Mouse (Mus musculus) liver, embryonic 15.5 days (tissue): ENCODE data around the gene Gck. TPM values are rescaled to one million over a fixed set of nuclear protein-coding genes. Genes with fewer than 3 reads are reported as not detected.

Experiments
- ATAC-seq: fragments of 200-750 bp; cut with Nextera tagmentation; 2 replicates; pipeline ENCODE4 v1.8.0; 2017; ENCODE audit warnings: moderate number of reproducible peaks, mild to moderate bottlenecking, moderate library complexity; ENCODE audit not compliant: insufficient read depth
- H3K27ac ChIP-seq: fragments of 300-500 bp; sonication (generic); replicated peaks from 2 replicates; pipeline ENCODE4 v1.5.1; 2015; ENCODE audit warnings: mild to moderate bottlenecking, inconsistent platforms
- H3K27me3 ChIP-seq: fragments of 300-500 bp; sonication (generic); 2 replicates; pipeline ENCODE4 v1.6.1; 2015; ENCODE audit warnings: mild to moderate bottlenecking, inconsistent platforms
- H3K36me3 ChIP-seq: fragments of 300-500 bp; sonication (generic); replicated peaks from 2 replicates; pipeline ENCODE4 v1.6.1; 2015; ENCODE audit warnings: moderate library complexity, mild to moderate bottlenecking, inconsistent platforms
- H3K4me1 ChIP-seq: fragments of 300-500 bp; sonication (generic); replicated peaks from 2 replicates; pipeline ENCODE4 v1.6.1; 2015; ENCODE audit warnings: inconsistent platforms
- H3K4me2 ChIP-seq: fragments of 300-500 bp; sonication (generic); 2 replicates; pipeline ENCODE4 v1.6.1; 2015; ENCODE audit warnings: moderate library complexity, mild to moderate bottlenecking, inconsistent platforms
- H3K4me3 ChIP-seq: fragments of 300-500 bp; sonication (generic); replicated peaks from 2 replicates; pipeline ENCODE4 v1.5.1; 2015; ENCODE audit warnings: mild to moderate bottlenecking, inconsistent platforms
- H3K9ac ChIP-seq: fragments of 300-500 bp; sonication (generic); 2 replicates; pipeline ENCODE4 v1.6.1; 2015; ENCODE audit warnings: moderate library complexity, mild to moderate bottlenecking, inconsistent platforms
- H3K9me3 ChIP-seq: fragments of 300-500 bp; sonication (generic); replicated peaks from 2 replicates; pipeline ENCODE4 v1.6.1; 2016; ENCODE audit warnings: inconsistent platforms
- WGBS: fragments of 180-500 bp; shearing (Covaris S2); methylation state at CpG from one replicate; pipeline ENCODE4 v1.1.7; 2015; ENCODE audit warnings: mixed read lengths; ENCODE audit not compliant: insufficient replicate concordance; 5-methylcytosine and 5-hydroxymethylcytosine counted together
- polyA plus RNA-seq: library from polyadenylated mRNA; unstranded; fragments of >200 nt; fragmentation: Nextera tagmentation; extraction: Ambion mirVana; gene quantifications from 2 replicates; pipeline ENCODE4 v1.2.1, GENCODE M21; 2015

The Gck gene
- polyA plus RNA-seq, 1 experiment from 2014 or later, result 0.41 TPM

DNA sequence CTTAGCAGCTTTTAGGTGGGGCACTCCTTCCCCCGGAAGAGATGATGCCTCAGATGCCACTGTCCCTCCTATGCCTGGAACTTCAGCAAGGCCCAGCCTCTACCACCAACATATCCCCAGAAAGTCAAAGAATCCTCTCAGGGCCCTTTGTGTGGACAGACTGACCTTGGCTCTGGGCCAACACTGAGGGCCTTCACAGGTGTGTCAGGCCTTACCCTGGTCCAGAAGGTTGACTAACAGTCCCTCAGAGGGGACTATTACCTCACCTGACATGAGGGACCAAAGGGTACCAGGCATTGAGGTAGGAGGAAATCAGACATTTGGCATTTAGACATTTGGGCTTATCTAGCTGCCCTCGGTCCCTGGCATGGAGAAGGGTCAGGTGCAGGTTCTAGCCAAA is 30.2 kb upstream of the Gck start:
- Histone ChIP-seq H3K27me3 (no peaks in the 10 kb centered on the region), H3K4me1 (no peaks in the 10 kb centered on the region), H3K36me3 (no peaks in the 10 kb centered on the region), H3K27ac (no peak overlapping the region), H3K4me3 (no peak overlapping the region), H3K9me3 (no peaks in the 10 kb centered on the region), H3K4me2 (no peak overlapping the region), H3K9ac (no peak overlapping the region)
- WGBS, result 60% methylated on average over 2 of the region's 2 CpGs
- no peak for ATAC-seq

DNA sequence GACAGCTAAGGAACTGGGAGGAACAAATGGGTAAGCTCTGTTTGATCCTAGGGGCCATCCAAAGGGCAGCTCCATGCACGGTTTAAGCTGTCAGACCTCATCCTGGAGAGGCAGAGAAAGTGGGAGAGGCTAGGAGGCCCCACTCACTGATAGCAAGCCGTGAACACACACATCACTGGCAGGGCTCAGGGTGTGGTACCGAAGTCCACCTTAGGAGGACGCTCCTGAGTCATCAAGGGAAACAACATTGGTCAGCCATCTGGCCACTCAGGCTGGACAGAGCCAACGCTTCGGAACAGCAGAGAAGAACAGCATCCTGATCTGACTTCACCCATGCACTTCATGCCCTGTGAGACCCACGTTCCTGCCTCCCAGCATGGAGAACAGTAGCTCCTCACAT is 29.2 kb upstream of the Gck start:
- Histone ChIP-seq H3K9me3 (no peaks in the 10 kb centered on the region), H3K9ac (no peak overlapping the region), H3K4me2 (no peak overlapping the region), H3K4me3 (no peak overlapping the region), H3K36me3 (no peaks in the 10 kb centered on the region), H3K27ac (no peak overlapping the region), H3K27me3 (no peaks in the 10 kb centered on the region), H3K4me1 (no peaks in the 10 kb centered on the region)
- no peak for ATAC-seq
- 59% methylated on average over 7 of the region's 7 CpGs for WGBS

DNA sequence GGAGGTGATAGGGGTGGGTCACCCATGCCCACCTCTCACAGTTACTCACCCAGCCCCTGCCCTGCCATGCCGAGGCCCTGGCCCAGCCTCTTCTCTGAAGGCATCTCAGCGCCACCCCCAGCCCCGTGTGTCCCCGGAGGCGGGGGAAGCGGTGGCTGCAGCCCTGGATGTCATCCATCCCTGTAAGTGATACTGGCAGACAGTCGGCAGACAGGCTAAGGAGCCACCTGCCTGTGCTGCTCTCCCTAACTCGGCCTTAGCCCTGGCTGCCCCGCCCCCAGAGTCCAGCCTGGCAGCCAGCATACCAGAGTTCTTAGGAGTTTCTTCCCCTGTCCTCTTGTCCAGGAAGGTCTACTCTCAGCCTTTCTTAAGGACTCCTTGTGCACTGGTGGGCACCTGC is 26.2 kb upstream of the Gck start:
- Histone ChIP-seq H3K9ac (no peak overlapping the region), H3K36me3 (no peaks in the 10 kb centered on the region), H3K4me1 (no peaks in the 10 kb centered on the region; the same call in 1 of the 2 replicates), H3K9me3 (no peaks in the 10 kb centered on the region), H3K27me3 (no peaks in the 10 kb centered on the region), H3K4me3 (no peak overlapping the region), H3K27ac (no peak overlapping the region), H3K4me2 (no peak overlapping the region)
- 38% methylated on average over 9 of the region's 9 CpGs for WGBS
- ATAC-seq, result no peak

DNA sequence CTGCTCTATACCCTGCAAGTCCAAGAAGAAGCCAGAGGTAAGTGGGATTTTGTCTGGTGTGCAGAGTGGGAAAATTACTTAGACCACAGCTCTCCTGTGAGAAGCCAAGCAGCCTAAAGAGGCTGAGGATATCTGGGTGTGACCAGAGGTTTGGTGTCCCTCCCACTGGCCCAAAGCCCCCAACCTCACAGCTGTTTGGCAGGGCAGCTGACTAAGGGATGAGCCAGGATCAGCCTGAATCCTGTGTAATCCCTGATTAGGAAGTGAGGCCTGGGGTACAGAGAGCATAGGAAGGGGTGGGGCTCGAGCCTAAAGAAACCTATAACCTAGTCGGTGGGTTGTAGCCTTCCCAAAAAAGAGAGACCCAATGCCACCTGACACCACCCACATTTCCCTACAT is 25.2 kb upstream of the Gck start:
- no peaks in the 10 kb centered on the region; the same call in 1 of the 2 replicates for H3K4me1 ChIP-seq
- H3K9ac ChIP-seq, result no peak overlapping the region
- 50% methylated on average over 2 of the region's 2 CpGs for WGBS
- no peak overlapping the region for H3K4me3 ChIP-seq
- no peak overlapping the region for H3K27ac ChIP-seq
- no peaks in the 10 kb centered on the region for H3K9me3 ChIP-seq
- H3K36me3 ChIP-seq, result no peaks in the 10 kb centered on the region
- H3K27me3 ChIP-seq, result no peaks in the 10 kb centered on the region
- no peak for ATAC-seq
- H3K4me2 ChIP-seq, result no peak overlapping the region

DNA sequence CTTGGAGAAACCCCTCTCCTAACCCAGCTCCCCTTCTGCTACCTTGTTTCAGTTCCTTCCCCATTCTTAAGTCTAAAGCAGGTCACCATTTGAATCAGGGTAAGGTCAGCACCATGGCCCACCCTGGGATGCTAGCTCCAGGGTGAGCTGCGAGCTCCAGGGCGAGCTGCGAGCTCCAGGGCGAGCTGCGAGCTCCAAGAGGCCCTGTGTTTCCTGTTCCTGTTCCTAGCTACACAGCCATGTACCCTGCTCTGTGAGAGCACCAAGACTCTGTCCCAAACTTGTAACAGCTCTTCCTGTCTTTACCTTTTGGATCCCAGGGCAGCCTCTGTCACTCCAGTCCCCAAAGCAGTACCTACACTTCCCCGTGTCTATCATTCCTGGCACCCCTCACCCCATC is 24.2 kb upstream of the Gck start:
- no peak overlapping the region for H3K9ac ChIP-seq
- no peaks in the 10 kb centered on the region; the same call in 1 of the 2 replicates for H3K4me1 ChIP-seq
- H3K36me3 ChIP-seq, result peaks cover 8% of the 10 kb centered on the region; the same call in 1 of the 2 replicates
- 32% methylated on average over 6 of the region's 6 CpGs for WGBS
- no peaks in the 10 kb centered on the region for H3K9me3 ChIP-seq
- H3K27me3 ChIP-seq, result no peaks in the 10 kb centered on the region
- no peak overlapping the region for H3K4me3 ChIP-seq
- no peak overlapping the region for H3K4me2 ChIP-seq
- ATAC-seq, result no peak
- no peak overlapping the region for H3K27ac ChIP-seq

DNA sequence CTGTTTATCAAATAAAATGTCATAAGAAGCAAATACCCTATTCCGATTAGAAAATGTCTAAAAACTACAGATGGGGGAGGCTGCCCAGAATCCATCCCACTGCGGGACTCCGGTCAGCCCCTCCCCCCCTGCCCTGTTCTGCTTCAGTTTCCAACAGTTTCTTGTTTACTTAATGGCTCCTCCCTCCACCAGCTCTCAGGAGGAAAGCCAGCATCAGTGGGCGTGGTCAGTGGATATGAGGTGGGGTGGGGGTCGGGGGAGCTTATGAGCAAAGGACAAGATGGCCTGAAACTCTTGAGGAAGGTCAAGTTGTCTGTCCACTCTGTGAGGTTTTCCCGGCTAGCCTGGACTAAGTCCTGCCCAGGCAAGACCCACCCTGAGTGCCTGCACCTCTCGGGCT is 23.3 kb upstream of the Gck start:
- ATAC-seq, result no peak
- no peak overlapping the region for H3K4me2 ChIP-seq
- H3K27me3 ChIP-seq, result no peaks in the 10 kb centered on the region
- 42% methylated on average over 7 of the region's 7 CpGs for WGBS
- H3K9me3 ChIP-seq, result no peaks in the 10 kb centered on the region
- H3K36me3 ChIP-seq, result peaks cover 12% of the 10 kb centered on the region; the same call in 1 of the 2 replicates
- H3K9ac ChIP-seq, result no peak overlapping the region
- H3K27ac ChIP-seq, result no peak overlapping the region
- no peaks in the 10 kb centered on the region; the same call in 1 of the 2 replicates for H3K4me1 ChIP-seq
- no peak overlapping the region for H3K4me3 ChIP-seq

DNA sequence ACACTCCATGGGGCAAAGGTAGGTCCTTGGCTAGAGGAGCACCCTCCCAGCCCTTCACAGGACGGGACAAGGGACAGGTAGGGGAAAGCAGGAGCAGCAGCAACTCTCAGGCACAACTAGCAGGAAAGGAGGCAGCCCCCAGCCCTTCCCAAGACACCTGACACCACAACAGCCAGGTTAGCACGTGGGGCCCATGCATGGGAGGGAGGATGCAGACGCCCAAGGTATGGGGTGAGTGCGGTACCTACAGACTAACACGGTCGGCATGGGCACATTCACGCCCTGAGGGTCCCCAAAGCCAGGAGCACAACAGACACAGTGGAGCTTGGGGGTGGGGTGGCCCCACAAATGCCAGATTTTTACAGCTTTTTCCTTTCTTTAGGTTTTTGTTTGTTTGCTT is 21.3 kb upstream of the Gck start:
- H3K36me3 ChIP-seq, result peaks cover 26% of the 10 kb centered on the region
- H3K4me1 ChIP-seq, result no peaks in the 10 kb centered on the region; the same call in 1 of the 2 replicates
- WGBS, result 69% methylated on average over 7 of the region's 7 CpGs
- H3K27ac ChIP-seq, result no peak overlapping the region
- H3K27me3 ChIP-seq, result no peaks in the 10 kb centered on the region
- ATAC-seq, result no peak
- no peak overlapping the region for H3K4me2 ChIP-seq
- no peak overlapping the region for H3K4me3 ChIP-seq
- no peaks in the 10 kb centered on the region for H3K9me3 ChIP-seq
- no peak overlapping the region for H3K9ac ChIP-seq

DNA sequence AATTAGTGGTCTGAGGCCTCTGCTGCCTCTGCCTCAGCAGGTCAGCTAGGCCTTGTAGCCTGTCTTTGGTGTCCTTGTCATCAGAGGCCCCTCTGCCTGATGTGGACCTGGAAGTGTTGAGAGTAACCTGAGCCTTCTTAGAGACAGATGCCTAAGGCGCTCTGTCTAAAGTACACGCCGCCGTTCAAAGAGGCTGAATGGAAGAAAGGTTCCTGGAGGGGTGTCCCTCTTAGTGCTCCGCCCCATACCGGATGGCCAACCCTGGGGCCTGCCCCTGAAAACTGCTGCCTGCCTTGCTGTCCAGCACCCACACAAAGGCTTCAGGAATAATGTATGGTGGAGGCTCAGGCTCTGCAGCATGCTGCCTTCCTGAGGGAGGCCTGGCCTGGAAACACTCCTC is 18.3 kb upstream of the Gck start:
- no peaks in the 10 kb centered on the region for H3K27me3 ChIP-seq
- H3K27ac ChIP-seq, result no peak overlapping the region
- H3K36me3 ChIP-seq, result peaks cover 54% of the 10 kb centered on the region
- no peak for ATAC-seq
- 70% methylated on average over 6 of the region's 6 CpGs for WGBS
- H3K4me2 ChIP-seq, result no peak overlapping the region
- no peak overlapping the region for H3K4me3 ChIP-seq
- H3K9me3 ChIP-seq, result no peaks in the 10 kb centered on the region
- no peak overlapping the region for H3K9ac ChIP-seq
- H3K4me1 ChIP-seq, result no peaks in the 10 kb centered on the region; the same call in 1 of the 2 replicates

DNA sequence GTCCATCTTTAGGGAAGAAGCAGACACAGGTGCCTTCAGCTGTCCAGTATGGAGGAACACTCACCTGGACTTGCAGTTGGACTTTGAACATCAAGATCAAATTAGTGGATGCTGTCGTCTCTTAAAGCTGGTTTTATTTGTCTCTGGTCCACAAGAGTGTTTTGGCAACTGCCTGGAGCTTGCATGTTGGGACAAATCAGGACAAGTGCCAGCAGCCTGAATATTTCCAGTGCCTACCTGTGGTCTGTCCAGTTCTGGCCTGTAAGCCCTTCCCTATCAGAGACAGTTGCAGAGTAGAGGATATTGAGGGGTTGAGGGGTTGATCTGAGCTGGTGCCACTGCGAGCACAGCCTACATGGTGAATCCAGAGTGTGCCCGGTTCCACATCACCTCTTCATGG is 16.9 kb upstream of the Gck start:
- Histone ChIP-seq H3K27ac (no peak overlapping the region), H3K4me1 (no peaks in the 10 kb centered on the region), H3K4me2 (no peak overlapping the region), H3K27me3 (no peaks in the 10 kb centered on the region), H3K4me3 (no peak overlapping the region), H3K36me3 (peaks cover 68% of the 10 kb centered on the region), H3K9ac (no peak overlapping the region), H3K9me3 (no peaks in the 10 kb centered on the region)
- ATAC-seq, result no peak
- 73% methylated on average over 3 of the region's 3 CpGs for WGBS

DNA sequence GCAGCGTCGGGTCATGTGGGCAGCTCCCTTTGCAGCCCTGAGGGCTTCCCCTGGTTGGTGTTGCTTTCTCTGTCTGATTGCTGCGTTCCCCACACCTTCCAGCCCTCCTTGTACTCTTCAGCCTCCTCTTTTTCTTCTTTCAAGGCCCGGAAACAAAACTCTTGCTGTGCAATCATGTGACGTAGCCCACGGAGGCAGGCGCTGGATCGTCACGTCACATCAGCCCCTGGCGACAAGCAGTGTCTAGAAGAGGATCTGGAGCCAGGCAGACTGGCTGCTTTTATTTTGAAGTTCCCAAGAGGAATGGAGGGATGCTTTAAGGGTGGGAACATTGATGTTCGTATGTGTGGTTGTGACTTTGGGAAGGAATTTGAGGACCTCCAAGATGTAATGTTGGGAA is 16.0 kb upstream of the Gck start:
- no peak overlapping the region for H3K4me3 ChIP-seq
- H3K27me3 ChIP-seq, result no peaks in the 10 kb centered on the region
- WGBS, result 84% methylated on average over 11 of the region's 11 CpGs
- H3K36me3 ChIP-seq, result peaks cover 77% of the 10 kb centered on the region
- H3K4me1 ChIP-seq, result no peaks in the 10 kb centered on the region
- no peak overlapping the region for H3K27ac ChIP-seq
- no peak overlapping the region for H3K9ac ChIP-seq
- ATAC-seq, result no peak
- no peaks in the 10 kb centered on the region for H3K9me3 ChIP-seq
- H3K4me2 ChIP-seq, result no peak overlapping the region

DNA sequence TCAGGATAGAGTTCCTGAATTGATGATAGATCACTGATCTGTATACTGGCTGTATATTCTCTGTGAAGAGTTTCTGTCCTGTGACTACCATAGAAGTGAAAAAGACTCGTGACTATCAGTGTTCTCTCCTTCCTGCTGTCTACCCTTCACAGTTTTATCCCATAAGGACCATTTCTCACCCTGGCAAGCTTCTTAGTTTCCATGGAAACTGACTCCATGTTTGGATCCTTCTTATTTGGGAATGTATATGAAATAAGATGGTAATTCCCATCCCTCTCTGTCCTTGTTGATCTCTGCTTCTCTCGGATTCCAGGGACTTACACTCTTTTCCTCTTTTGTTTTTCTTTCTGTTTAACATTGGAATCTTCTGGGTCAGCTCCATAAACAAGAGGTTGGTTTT is 10.2 kb upstream of the Gck start:
- Histone ChIP-seq H3K9ac (no peak overlapping the region), H3K4me3 (no peak overlapping the region), H3K4me1 (peaks cover 21% of the 10 kb centered on the region), H3K4me2 (no peak overlapping the region), H3K27me3 (no peaks in the 10 kb centered on the region), H3K27ac (no peak overlapping the region), H3K9me3 (no peaks in the 10 kb centered on the region), H3K36me3 (peaks cover 56% of the 10 kb centered on the region)
- WGBS, result 53% methylated on average over 2 of the region's 2 CpGs
- ATAC-seq, result no peak

DNA sequence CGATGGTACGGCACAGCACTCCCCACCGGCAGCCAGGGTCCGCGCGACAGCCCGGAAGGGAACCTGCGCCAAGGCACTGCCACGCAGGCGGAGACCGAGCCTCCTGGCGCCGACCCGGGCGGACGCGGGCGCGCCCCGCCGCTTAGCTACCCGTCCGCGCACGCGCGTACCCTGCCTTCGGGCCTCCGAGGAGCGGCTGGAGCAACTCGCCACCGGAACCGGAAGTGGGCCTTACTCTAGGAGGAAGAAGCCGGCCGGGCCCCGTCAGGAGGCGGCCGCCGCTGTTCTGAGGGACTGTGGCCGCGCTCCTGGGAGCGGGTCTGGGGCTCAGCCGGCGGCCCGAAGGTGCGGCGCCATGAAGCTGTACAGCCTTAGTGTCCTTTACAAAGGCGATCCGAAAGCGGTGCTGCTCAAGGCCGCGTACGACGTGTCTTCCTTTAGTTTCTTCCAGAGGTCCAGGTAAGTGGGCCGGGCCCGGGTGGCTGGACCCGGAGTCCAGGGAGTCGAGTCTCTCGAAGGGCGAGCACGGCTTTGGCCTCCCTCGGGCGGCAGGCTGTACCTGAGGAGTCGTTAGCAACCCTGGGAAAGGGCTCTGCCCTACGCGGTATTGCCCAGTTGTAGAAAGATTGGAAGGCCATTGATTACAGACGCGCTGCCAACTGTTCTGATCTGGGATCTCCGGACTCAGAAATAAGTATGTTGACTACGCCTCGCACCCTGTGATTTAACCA is 5.8 kb upstream of the Gck start, which contains the start of gene Ykt6:
TSS of gene Ykt6 (plus strand) at position 148 of the 731 bp plus-strand sequence.
- peaks cover 28% of the 10 kb centered on the region for H3K4me1 ChIP-seq
- WGBS, result under 1% methylated on average over 71 of the region's 71 CpGs
- H3K4me3 ChIP-seq, result peak within 1 kb of the TSS; percentile 95
- no peaks in the 10 kb centered on the region for H3K9me3 ChIP-seq
- H3K9ac ChIP-seq, result peak within 1 kb of the TSS; percentile 90
- peak within 1 kb of the TSS; percentile 93 for H3K4me2 ChIP-seq
- peak within 1 kb of the TSS; percentile 79 for H3K27ac ChIP-seq
- ATAC-seq, result peak; percentile 96
- no peaks in the 10 kb centered on the region for H3K27me3 ChIP-seq
- peaks cover 13% of the 10 kb centered on the region; the same call in 1 of the 2 replicates for H3K36me3 ChIP-seq
